Mouse (Mus musculus) heart, embryonic 13.5 days (tissue): ENCODE data around the gene Nrd1. TPM values are rescaled to one million over a fixed set of nuclear protein-coding genes. Genes with fewer than 3 reads are reported as not detected.
A peak's percentile ranks its signal among the peaks of the same experiment; 100 is the strongest.

Experiments
- ATAC-seq: fragments of 200-750 bp; cut with Nextera tagmentation; 2 replicates; pipeline ENCODE4 v1.8.0; 2017; ENCODE audit warnings: moderate TSS enrichment; ENCODE audit not compliant: insufficient number of reproducible peaks, low FRiP score, low TSS enrichment; ENCODE audit errors: extremely low read depth
- H3K27ac ChIP-seq: fragments of 300-500 bp; sonication (generic); replicated peaks from 2 replicates; pipeline ENCODE4 v1.5.1; 2015; ENCODE audit warnings: moderate library complexity, mild to moderate bottlenecking, inconsistent platforms
- H3K27me3 ChIP-seq: fragments of 300-500 bp; sonication (generic); replicated peaks from 2 replicates; pipeline ENCODE4 v1.6.1; 2015; ENCODE audit warnings: mild to moderate bottlenecking, inconsistent platforms
- H3K36me3 ChIP-seq: fragments of 300-500 bp; sonication (generic); 2 replicates; pipeline ENCODE4 v1.6.1; 2015; ENCODE audit warnings: mild to moderate bottlenecking, inconsistent platforms
- H3K4me1 ChIP-seq: fragments of 300-500 bp; sonication (generic); 2 replicates; pipeline ENCODE4 v1.6.1; 2015; ENCODE audit warnings: inconsistent platforms
- H3K4me2 ChIP-seq: fragments of 300-500 bp; sonication (generic); 2 replicates; pipeline ENCODE4 v1.6.1; 2015; ENCODE audit warnings: inconsistent platforms, mild to moderate bottlenecking, moderate library complexity
- H3K4me3 ChIP-seq: fragments of 300-500 bp; sonication (generic); 2 replicates; pipeline ENCODE4 v1.5.1; 2015; ENCODE audit warnings: moderate library complexity, mild to moderate bottlenecking, inconsistent platforms
- H3K9ac ChIP-seq: fragments of 300-500 bp; sonication (generic); 2 replicates; pipeline ENCODE4 v1.6.1; 2015; ENCODE audit warnings: inconsistent platforms, mild to moderate bottlenecking, moderate library complexity
- H3K9me3 ChIP-seq: fragments of 300-500 bp; sonication (generic); 2 replicates; pipeline ENCODE4 v1.6.1; 2016; ENCODE audit warnings: inconsistent platforms
- WGBS: fragments of 180-500 bp; shearing (Covaris S2); methylation state at CpG from one replicate; pipeline ENCODE4 v1.1.7; 2015; ENCODE audit warnings: mixed read lengths; 5-methylcytosine and 5-hydroxymethylcytosine counted together
- polyA plus RNA-seq: library from polyadenylated mRNA; unstranded; fragments of >200 nt; fragmentation: Nextera tagmentation; extraction: Ambion mirVana; gene quantifications from 2 replicates; pipeline ENCODE4 v1.2.1, GENCODE M21; 2015

Gene Nrd1
- polyA plus RNA-seq, 1 experiment from 2014 or later, result 47.4 TPM

- no peak for ATAC-seq
- 56% methylated on average over 2 of the region's 2 CpGs for WGBS
These were observed 11.0 kb upstream of the Nrd1 start for GRCm38 (mm10) chr4:108989430-108989829.

GRCm38 (mm10) chr4:108990032-108990431 lies 10.4 kb upstream of the Nrd1 start:
- H3K27me3 ChIP-seq, result no peaks in the 10 kb centered on the region
- H3K4me3 ChIP-seq, result no peak overlapping the region
- no peak overlapping the region for H3K27ac ChIP-seq
- no peak overlapping the region for H3K9ac ChIP-seq
- ATAC-seq, result no peak
- no peaks in the 10 kb centered on the region for H3K4me1 ChIP-seq
- H3K4me2 ChIP-seq, result no peak overlapping the region
- H3K36me3 ChIP-seq, result no peaks in the 10 kb centered on the region
- H3K9me3 ChIP-seq, result no peaks in the 10 kb centered on the region

More at GRCm38 (mm10) chr4:108989430-108989829, 11.0 kb upstream of the Nrd1 start:
- no peaks in the 10 kb centered on the region for H3K9me3 ChIP-seq
- no peak overlapping the region for H3K4me3 ChIP-seq
- no peaks in the 10 kb centered on the region for H3K27me3 ChIP-seq
- H3K9ac ChIP-seq, result no peak overlapping the region
- H3K4me1 ChIP-seq, result no peaks in the 10 kb centered on the region
- H3K4me2 ChIP-seq, result no peak overlapping the region
- H3K27ac ChIP-seq, result no peak overlapping the region
- no peaks in the 10 kb centered on the region for H3K36me3 ChIP-seq

DNA sequence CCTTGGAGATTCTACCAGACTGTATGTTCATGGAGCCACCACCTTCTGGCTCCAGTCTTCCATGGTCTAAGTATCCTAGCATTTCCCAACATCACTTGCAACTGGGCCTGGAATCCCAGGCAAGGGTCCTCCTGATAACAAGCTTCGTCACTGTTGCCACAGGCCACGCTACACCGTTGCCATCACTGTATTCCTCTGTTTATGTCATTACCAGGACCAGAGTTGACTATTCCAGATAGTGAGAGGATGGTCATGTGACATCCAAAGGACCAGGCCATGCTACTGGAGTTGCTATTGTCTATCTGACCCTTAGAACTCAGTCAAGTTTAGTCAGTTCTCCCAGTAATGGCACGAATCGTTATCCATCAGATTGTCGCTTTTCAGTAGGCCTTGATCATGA lies 9.9 kb upstream of the Nrd1 start:
- H3K36me3 ChIP-seq, result no peaks in the 10 kb centered on the region
- WGBS, result 73% methylated on average over 6 of the region's 6 CpGs
- H3K27me3 ChIP-seq, result no peaks in the 10 kb centered on the region

GRCm38 (mm10) chr4:108991811-108992210 lies 8.6 kb upstream of the Nrd1 start:
- no peak overlapping the region for H3K27ac ChIP-seq
- H3K27me3 ChIP-seq, result 0 out of 2 replicates have a peak, but pooled peaks cover 2% of the 10 kb centered on the region
- no peaks in the 10 kb centered on the region for H3K4me1 ChIP-seq
- ATAC-seq, result no peak
- no peaks in the 10 kb centered on the region for H3K9me3 ChIP-seq
- H3K36me3 ChIP-seq, result no peaks in the 10 kb centered on the region
- H3K9ac ChIP-seq, result no peak overlapping the region
- H3K4me3 ChIP-seq, result no peak overlapping the region
- no peak overlapping the region for H3K4me2 ChIP-seq

More for the DNA sequence above, 9.9 kb upstream of the Nrd1 start:
- no peaks in the 10 kb centered on the region for H3K9me3 ChIP-seq
- H3K27ac ChIP-seq, result no peak overlapping the region
- H3K9ac ChIP-seq, result no peak overlapping the region
- no peak overlapping the region for H3K4me3 ChIP-seq
- no peak for ATAC-seq
- H3K4me2 ChIP-seq, result no peak overlapping the region
- H3K4me1 ChIP-seq, result no peaks in the 10 kb centered on the region

- Histone ChIP-seq H3K27me3 (0 out of 2 replicates have a peak, but pooled peaks cover 3% of the 10 kb centered on the region), H3K4me2 (no peak overlapping the region), H3K4me1 (no peaks in the 10 kb centered on the region), H3K36me3 (no peaks in the 10 kb centered on the region), H3K9ac (no peak overlapping the region), H3K4me3 (no peak overlapping the region), H3K27ac (no peak overlapping the region), H3K9me3 (no peaks in the 10 kb centered on the region)
- ATAC-seq, result no peak
- WGBS, result 53% methylated on average over 2 of the region's 2 CpGs
These were observed 7.5 kb upstream of the Nrd1 start for GRCm38 (mm10) chr4:108992978-108993377.

GRCm38 (mm10) chr4:109000961-109001360 lies 506 bp downstream of the Nrd1 start:
- Histone ChIP-seq H3K4me2 (peak overlapping the region; percentile 93), H3K27me3 (0 out of 2 replicates have a peak, but pooled peaks cover 3% of the 10 kb centered on the region), H3K27ac (peak overlapping the region; percentile 94), H3K9me3 (no peaks in the 10 kb centered on the region), H3K9ac (peak overlapping the region; percentile 93), H3K36me3 (peaks cover 15% of the 10 kb centered on the region; the same call in 1 of the 2 replicates), H3K4me3 (peak overlapping the region; percentile 82), H3K4me1 (peaks cover 24% of the 10 kb centered on the region)
- WGBS, result under 1% methylated on average over 18 of the region's 18 CpGs
- peak; percentile 28 for ATAC-seq

GRCm38 (mm10) chr4:109008046-109008445 lies 7.6 kb downstream of the Nrd1 start:
- no peak overlapping the region for H3K4me3 ChIP-seq
- peaks cover 29% of the 10 kb centered on the region for H3K36me3 ChIP-seq
- no peak overlapping the region for H3K27ac ChIP-seq
- ATAC-seq, result no peak
- 85% methylated on average over 1 of the region's 1 CpGs for WGBS
- H3K4me1 ChIP-seq, result peaks cover under 1% of the 10 kb centered on the region; the same call in 1 of the 2 replicates
- no peak overlapping the region for H3K9ac ChIP-seq
- H3K9me3 ChIP-seq, result no peaks in the 10 kb centered on the region
- H3K27me3 ChIP-seq, result no peaks in the 10 kb centered on the region
- no peak overlapping the region for H3K4me2 ChIP-seq

GRCm38 (mm10) chr4:109014091-109014490 lies 13.6 kb downstream of the Nrd1 start:
- Histone ChIP-seq H3K4me3 (no peak overlapping the region), H3K9me3 (no peaks in the 10 kb centered on the region), H3K9ac (no peak overlapping the region), H3K4me2 (no peak overlapping the region), H3K4me1 (no peaks in the 10 kb centered on the region), H3K27me3 (no peaks in the 10 kb centered on the region), H3K27ac (no peak overlapping the region), H3K36me3 (peaks cover 31% of the 10 kb centered on the region)
- ATAC-seq, result no peak
- 88% methylated on average over 4 of the region's 4 CpGs for WGBS

DNA sequence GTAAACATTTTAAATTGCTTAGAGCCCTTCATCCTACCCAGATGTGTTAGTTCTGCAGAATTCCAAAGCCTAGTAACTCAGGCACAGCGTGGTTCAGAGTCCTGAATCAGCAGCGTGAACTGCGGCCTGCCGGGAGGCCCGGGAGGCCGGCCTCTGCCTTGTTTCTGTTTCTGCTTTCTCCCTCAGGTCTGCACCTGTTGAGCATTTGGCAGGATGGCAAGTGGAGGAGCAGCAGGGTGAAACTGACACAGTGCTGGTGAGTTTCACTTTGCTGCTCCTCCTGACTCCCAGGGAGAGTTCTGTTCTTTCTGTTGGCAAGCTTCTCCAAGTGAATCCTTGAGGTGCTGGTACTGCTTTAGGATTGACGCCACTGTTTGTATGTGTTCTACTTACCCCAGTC lies 17.0 kb downstream of the Nrd1 start:
- Histone ChIP-seq H3K9ac (no peak overlapping the region), H3K36me3 (peaks cover 45% of the 10 kb centered on the region), H3K4me2 (no peak overlapping the region), H3K27me3 (no peaks in the 10 kb centered on the region), H3K4me1 (no peaks in the 10 kb centered on the region), H3K4me3 (no peak overlapping the region), H3K9me3 (no peaks in the 10 kb centered on the region), H3K27ac (no peak overlapping the region)
- WGBS, result 73% methylated on average over 7 of the region's 7 CpGs
- ATAC-seq, result no peak

- Histone ChIP-seq H3K4me2 (no peak overlapping the region), H3K9ac (no peak overlapping the region), H3K4me1 (no peaks in the 10 kb centered on the region), H3K36me3 (peaks cover 49% of the 10 kb centered on the region), H3K9me3 (no peaks in the 10 kb centered on the region), H3K4me3 (no peak overlapping the region), H3K27me3 (no peaks in the 10 kb centered on the region), H3K27ac (no peak overlapping the region)
- 77% methylated on average over 4 of the region's 4 CpGs for WGBS
- ATAC-seq, result no peak
These were observed 18.8 kb downstream of the Nrd1 start for GRCm38 (mm10) chr4:109019301-109019700.

GRCm38 (mm10) chr4:109021976-109022375 lies 21.5 kb downstream of the Nrd1 start:
- WGBS, result 57% methylated on average over 1 of the region's 1 CpGs
- Histone ChIP-seq H3K4me2 (no peak overlapping the region), H3K9ac (no peak overlapping the region), H3K9me3 (no peaks in the 10 kb centered on the region), H3K4me1 (no peaks in the 10 kb centered on the region), H3K27ac (no peak overlapping the region), H3K27me3 (no peaks in the 10 kb centered on the region), H3K36me3 (peaks cover 58% of the 10 kb centered on the region), H3K4me3 (no peak overlapping the region)
- ATAC-seq, result no peak

DNA sequence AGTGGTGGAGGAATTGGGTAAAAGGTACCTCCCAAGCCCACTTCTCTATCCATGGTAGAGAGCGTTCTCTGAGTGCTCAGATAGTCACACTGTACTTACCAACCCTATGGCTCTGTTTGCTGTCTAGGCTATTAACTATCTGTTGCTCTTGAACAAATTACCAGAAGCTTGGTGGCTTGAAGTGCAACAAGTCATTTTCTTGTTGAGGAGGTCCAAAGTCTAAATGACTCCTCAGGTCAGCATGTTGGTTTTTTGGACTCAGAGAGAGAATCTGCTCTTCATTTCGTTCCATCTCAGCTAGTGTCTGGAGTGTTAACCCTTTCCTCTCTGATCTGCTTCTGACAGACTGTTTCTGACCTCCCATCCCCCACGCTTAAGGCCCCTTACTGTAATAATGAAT lies 24.6 kb downstream of the Nrd1 start:
- WGBS, result 69% methylated on average over 3 of the region's 3 CpGs
- Histone ChIP-seq H3K27ac (no peak overlapping the region), H3K36me3 (peaks cover 60% of the 10 kb centered on the region), H3K9me3 (no peaks in the 10 kb centered on the region), H3K9ac (no peak overlapping the region), H3K4me1 (no peaks in the 10 kb centered on the region), H3K4me3 (no peak overlapping the region), H3K27me3 (no peaks in the 10 kb centered on the region), H3K4me2 (no peak overlapping the region)
- ATAC-seq, result no peak
